Mouse (Mus musculus) cerebellum, adult 2 months (tissue): Measurements from ENCODE around the gene Slc22a21.

Experiments used
- CTCF ChIP-seq: fragments of 200-500 bp; IDR thresholded peaks from 2 replicates; pipeline ENCODE4 v1.5.1; 2011; ENCODE audit warnings: low read depth, mild to moderate bottlenecking, control low read depth, low read length, moderate library complexity, borderline replicate concordance; ENCODE audit not compliant: insufficient read depth
- POLR2A ChIP-seq: fragments of 200-500 bp; IDR thresholded peaks from 2 replicates; pipeline ENCODE4 v1.6.1; 2011; ENCODE audit warnings: low read length, control low read depth, borderline replicate concordance; ENCODE audit not compliant: insufficient read depth

- no peak for TF ChIP-seq CTCF
- TF ChIP-seq POLR2A = no peak
Measured at GRCm38 (mm10) chr11:54021396-54022093, 41.4 kb upstream of the Slc22a21 start.
